Mouse (Mus musculus) megakaryocyte, embryonic 14.5 days (primary cell): Measurements from ENCODE around the gene Cldn10.

Experiments
- FLI1 ChIP-seq: IDR thresholded peaks from 2 replicates; pipeline ENCODE4 v1.6.1; 2012; ENCODE audit warnings: low read length, inconsistent platforms, mixed read lengths
- GATA1 ChIP-seq: IDR thresholded peaks from 3 replicates; pipeline ENCODE4 v1.6.1; 2012; ENCODE audit warnings: mixed read lengths, low read length, inconsistent platforms, borderline replicate concordance

GRCm38 (mm10) chr14:118809686-118810085 is 22.0 kb downstream of the Cldn10 start:
- TF ChIP-seq GATA1 (no peak), FLI1 (no peak)
